Mouse (Mus musculus): Measurements from ENCODE around the gene Tfb1m. TPM values are rescaled to one million over a fixed set of nuclear protein-coding genes. Genes with fewer than 3 reads are reported as not detected.

Gene Tfb1m
- polyA plus RNA-seq, 1 experiment from 2014 or later: 20.3 TPM

- no peak overlapping the region for H3K27ac ChIP-seq (ENCODE audit: low read depth, low read length)
- no peak for DNase-seq (ENCODE audit: low spot score)
- no peaks in the 10 kb centered on the region for H3K4me1 ChIP-seq (replicated peaks; ENCODE audit: control insufficient read depth, insufficient read depth, low read length)
- no peak overlapping the region for H3K4me2 ChIP-seq
- H3K27me3 ChIP-seq (replicated peaks; ENCODE audit: control insufficient read depth, insufficient read depth, low read length): no peaks in the 10 kb centered on the region
- no peak for ATAC-seq (replicated peaks; ENCODE audit: low FRiP score)
- no peaks in the 10 kb centered on the region for H3K9me3 ChIP-seq (ENCODE audit: control insufficient read depth, low read length)
- no peak overlapping the region for H3K9ac ChIP-seq (ENCODE audit: low read depth, low read length)
- 80% methylated on average over 11 of the region's 11 CpGs for WGBS
- no peaks in the 10 kb centered on the region for H3K36me3 ChIP-seq (ENCODE audit: control insufficient read depth, insufficient read depth, low read length)
- H3K4me3 ChIP-seq (ENCODE audit: low read depth, low read length): no peak overlapping the region
These were observed 67.2 kb downstream of the Tfb1m start for GRCm38 (mm10) chr17:3490216-3490895.

DNA sequence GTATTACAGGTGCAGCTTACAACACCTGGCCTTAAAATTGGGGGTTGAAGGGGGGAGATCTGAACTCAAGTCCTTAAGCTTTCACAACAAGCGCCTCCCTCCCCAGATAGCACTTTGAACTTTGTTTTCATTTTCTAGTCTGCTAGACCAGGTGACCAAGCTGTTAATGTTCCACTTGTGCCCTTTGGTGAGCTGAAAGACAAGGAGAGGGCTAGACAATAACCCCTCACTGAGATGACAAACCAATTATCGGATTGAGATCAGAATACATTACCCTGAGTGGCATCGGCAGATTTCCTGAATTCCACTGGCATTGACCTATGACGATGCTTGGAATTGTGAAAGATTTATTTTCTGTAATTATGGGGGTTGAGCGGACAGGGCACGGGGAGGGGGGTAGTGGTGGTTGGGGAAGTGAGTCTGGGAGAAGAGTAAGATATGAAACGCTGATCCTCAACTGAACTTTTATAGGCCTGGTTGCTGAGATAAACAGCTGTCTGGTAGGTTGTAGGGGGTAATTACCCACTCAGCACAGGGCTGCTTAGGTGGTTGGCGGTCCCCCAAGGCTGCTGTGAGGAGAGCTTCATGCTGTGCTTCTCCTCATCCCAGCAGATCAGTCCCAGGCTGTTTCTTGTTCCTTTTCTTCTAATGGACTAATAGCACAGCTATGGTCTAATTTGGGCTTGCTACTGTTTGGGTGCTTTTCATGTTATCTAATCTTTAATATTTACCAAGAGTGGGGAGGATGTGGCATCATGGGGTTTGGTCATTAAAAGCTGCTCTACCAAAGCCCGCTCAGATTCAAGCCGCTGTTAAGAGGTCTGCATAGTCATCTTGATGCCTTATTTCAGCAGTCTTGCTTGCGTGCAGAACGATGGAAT lies 69.6 kb downstream of the Tfb1m start:
- DNase-seq (ENCODE audit: low spot score): no peak

GRCm38 (mm10) chr17:3487211-3487610 lies 70.4 kb downstream of the Tfb1m start:
- no peak for DNase-seq (ENCODE audit: low spot score)
- no peaks in the 10 kb centered on the region for H3K36me3 ChIP-seq (ENCODE audit: control insufficient read depth, insufficient read depth, low read length)
- no peaks in the 10 kb centered on the region for H3K9me3 ChIP-seq (ENCODE audit: control insufficient read depth, low read length)
- H3K27ac ChIP-seq (ENCODE audit: low read depth, low read length): no peak overlapping the region
- H3K4me1 ChIP-seq (replicated peaks; ENCODE audit: control insufficient read depth, insufficient read depth, low read length): no peaks in the 10 kb centered on the region
- no peaks in the 10 kb centered on the region for H3K27me3 ChIP-seq (replicated peaks; ENCODE audit: control insufficient read depth, insufficient read depth, low read length)
- H3K9ac ChIP-seq (ENCODE audit: low read depth, low read length): no peak overlapping the region
- H3K4me3 ChIP-seq (ENCODE audit: low read depth, low read length): no peak overlapping the region
- WGBS: 84% methylated on average over 4 of the region's 4 CpGs
- no peak for ATAC-seq (replicated peaks; ENCODE audit: low FRiP score)
- no peak overlapping the region for H3K4me2 ChIP-seq

More for the DNA sequence above, 69.6 kb downstream of the Tfb1m start:
- Histone ChIP-seq H3K4me2 (no peak overlapping the region), H3K27me3 (replicated peaks; ENCODE audit: control insufficient read depth, insufficient read depth, low read length) (no peaks in the 10 kb centered on the region), H3K4me3 (ENCODE audit: low read depth, low read length) (no peak overlapping the region), H3K9me3 (ENCODE audit: control insufficient read depth, low read length) (no peaks in the 10 kb centered on the region), H3K36me3 (ENCODE audit: control insufficient read depth, insufficient read depth, low read length) (no peaks in the 10 kb centered on the region), H3K27ac (ENCODE audit: low read depth, low read length) (no peak overlapping the region), H3K4me1 (replicated peaks; ENCODE audit: control insufficient read depth, insufficient read depth, low read length) (no peaks in the 10 kb centered on the region), H3K9ac (ENCODE audit: low read depth, low read length) (no peak overlapping the region)
- ATAC-seq (replicated peaks; ENCODE audit: low FRiP score): 0 out of 2 replicates have a peak, but pooled peaks have one; percentile 12
- WGBS: 65% methylated on average over 12 of the region's 12 CpGs

DNA sequence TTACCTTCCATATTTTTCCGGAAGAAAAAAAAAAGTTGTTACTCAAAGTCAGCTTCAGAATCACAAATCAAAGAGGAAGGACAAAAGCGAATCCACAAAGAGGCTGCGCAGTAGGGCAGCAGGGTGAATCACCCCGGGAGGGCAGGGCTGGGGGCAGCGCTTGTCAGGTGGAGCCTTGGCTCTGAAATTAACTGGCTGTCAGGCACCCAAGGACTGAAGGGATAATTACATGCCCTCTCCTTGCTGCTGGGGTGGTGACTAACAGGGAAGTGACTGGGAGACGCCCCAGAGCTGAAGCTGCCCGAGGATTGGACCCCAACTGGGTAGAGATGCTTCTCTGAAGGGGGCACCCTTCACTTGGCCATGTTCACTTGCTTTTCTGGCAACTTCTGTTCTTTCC lies 71.7 kb downstream of the Tfb1m start:
- WGBS: 73% methylated on average over 7 of the region's 7 CpGs
- Histone ChIP-seq H3K27me3 (replicated peaks; ENCODE audit: control insufficient read depth, insufficient read depth, low read length) (no peaks in the 10 kb centered on the region), H3K9ac (ENCODE audit: low read depth, low read length) (no peak overlapping the region), H3K36me3 (ENCODE audit: control insufficient read depth, insufficient read depth, low read length) (no peaks in the 10 kb centered on the region), H3K27ac (ENCODE audit: low read depth, low read length) (no peak overlapping the region), H3K9me3 (ENCODE audit: control insufficient read depth, low read length) (no peaks in the 10 kb centered on the region), H3K4me2 (no peak overlapping the region), H3K4me3 (ENCODE audit: low read depth, low read length) (no peak overlapping the region), H3K4me1 (replicated peaks; ENCODE audit: control insufficient read depth, insufficient read depth, low read length) (no peaks in the 10 kb centered on the region)
- no peak for DNase-seq (ENCODE audit: low spot score)
- ATAC-seq (replicated peaks; ENCODE audit: low FRiP score): no peak

DNA sequence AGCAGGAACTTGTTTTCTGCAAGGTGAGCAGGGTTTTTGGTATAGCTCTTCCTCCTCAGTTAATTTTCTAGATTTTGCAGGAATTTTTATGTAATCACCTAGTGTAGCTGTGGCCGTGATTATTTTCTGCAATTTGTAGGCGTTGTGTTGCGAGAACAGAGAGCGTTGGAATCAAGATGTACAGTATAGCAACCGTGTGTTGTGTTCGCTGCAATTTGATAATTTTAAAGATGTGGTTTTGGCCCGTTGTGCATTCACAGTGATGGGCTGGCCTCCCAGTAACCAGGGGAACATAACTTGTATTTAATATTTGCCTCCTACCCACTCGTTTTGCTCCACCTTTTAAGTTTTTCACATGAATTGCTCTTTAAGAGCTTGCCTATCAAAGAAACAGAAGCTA lies 74.5 kb downstream of the Tfb1m start:
- no peaks in the 10 kb centered on the region for H3K27me3 ChIP-seq (replicated peaks; ENCODE audit: control insufficient read depth, insufficient read depth, low read length)
- no peak for ATAC-seq (replicated peaks; ENCODE audit: low FRiP score)
- H3K4me3 ChIP-seq (ENCODE audit: low read depth, low read length): no peak overlapping the region
- no peak overlapping the region for H3K4me2 ChIP-seq
- whole genome bisulfite sequencing: 82% methylated on average over 8 of the region's 8 CpGs
- no peaks in the 10 kb centered on the region for H3K36me3 ChIP-seq (ENCODE audit: control insufficient read depth, insufficient read depth, low read length)
- H3K27ac ChIP-seq (ENCODE audit: low read depth, low read length): no peak overlapping the region
- H3K9me3 ChIP-seq (ENCODE audit: control insufficient read depth, low read length): no peaks in the 10 kb centered on the region
- no peak for DNase-seq (ENCODE audit: low spot score)
- H3K9ac ChIP-seq (ENCODE audit: low read depth, low read length): no peak overlapping the region
- H3K4me1 ChIP-seq (replicated peaks; ENCODE audit: control insufficient read depth, insufficient read depth, low read length): no peaks in the 10 kb centered on the region

GRCm38 (mm10) chr17:3481576-3482575 lies 75.7 kb downstream of the Tfb1m start:
- Histone ChIP-seq H3K4me3 (ENCODE audit: low read depth, low read length) (no peak overlapping the region), H3K27me3 (replicated peaks; ENCODE audit: control insufficient read depth, insufficient read depth, low read length) (no peaks in the 10 kb centered on the region), H3K36me3 (ENCODE audit: control insufficient read depth, insufficient read depth, low read length) (no peaks in the 10 kb centered on the region), H3K4me2 (no peak overlapping the region), H3K27ac (ENCODE audit: low read depth, low read length) (no peak overlapping the region), H3K9me3 (ENCODE audit: control insufficient read depth, low read length) (no peaks in the 10 kb centered on the region), H3K4me1 (replicated peaks; ENCODE audit: control insufficient read depth, insufficient read depth, low read length) (no peaks in the 10 kb centered on the region), H3K9ac (ENCODE audit: low read depth, low read length) (no peak overlapping the region)
- no peak for ATAC-seq (replicated peaks; ENCODE audit: low FRiP score)
- DNase-seq (ENCODE audit: low spot score): no peak
- 62% methylated on average over 7 of the region's 7 CpGs for WGBS

DNA sequence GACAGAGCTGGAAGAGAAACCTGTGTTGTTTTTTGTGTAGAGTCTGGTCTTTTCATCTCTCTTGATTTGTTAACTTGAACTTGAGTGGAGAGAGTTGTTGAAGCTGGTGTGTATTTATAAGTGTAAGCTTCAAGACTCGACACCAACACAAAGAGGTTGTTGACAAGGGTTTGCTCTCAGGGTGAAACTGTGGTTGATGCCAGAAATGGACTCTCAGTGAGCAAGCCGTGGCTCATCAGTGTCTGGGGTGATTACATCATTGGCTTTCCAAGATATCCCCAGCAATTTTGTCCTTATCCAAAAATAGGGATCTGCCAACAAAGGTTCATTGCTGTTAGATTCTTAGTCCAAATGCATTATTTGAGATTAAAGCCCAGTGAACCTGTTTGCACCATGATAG lies 81.0 kb downstream of the Tfb1m start:
- WGBS: 80% methylated on average over 2 of the region's 2 CpGs
- no peak overlapping the region for H3K9ac ChIP-seq (ENCODE audit: low read depth, low read length)
- ATAC-seq (replicated peaks; ENCODE audit: low FRiP score): no peak
- DNase-seq (ENCODE audit: low spot score): no peak
- no peak overlapping the region for H3K27ac ChIP-seq (ENCODE audit: low read depth, low read length)
- no peaks in the 10 kb centered on the region for H3K4me1 ChIP-seq (replicated peaks; ENCODE audit: control insufficient read depth, insufficient read depth, low read length)
- H3K27me3 ChIP-seq (replicated peaks; ENCODE audit: control insufficient read depth, insufficient read depth, low read length): no peaks in the 10 kb centered on the region
- no peak overlapping the region for H3K4me2 ChIP-seq
- no peaks in the 10 kb centered on the region for H3K9me3 ChIP-seq (ENCODE audit: control insufficient read depth, low read length)
- no peaks in the 10 kb centered on the region for H3K36me3 ChIP-seq (ENCODE audit: control insufficient read depth, insufficient read depth, low read length)
- H3K4me3 ChIP-seq (ENCODE audit: low read depth, low read length): no peak overlapping the region

DNA sequence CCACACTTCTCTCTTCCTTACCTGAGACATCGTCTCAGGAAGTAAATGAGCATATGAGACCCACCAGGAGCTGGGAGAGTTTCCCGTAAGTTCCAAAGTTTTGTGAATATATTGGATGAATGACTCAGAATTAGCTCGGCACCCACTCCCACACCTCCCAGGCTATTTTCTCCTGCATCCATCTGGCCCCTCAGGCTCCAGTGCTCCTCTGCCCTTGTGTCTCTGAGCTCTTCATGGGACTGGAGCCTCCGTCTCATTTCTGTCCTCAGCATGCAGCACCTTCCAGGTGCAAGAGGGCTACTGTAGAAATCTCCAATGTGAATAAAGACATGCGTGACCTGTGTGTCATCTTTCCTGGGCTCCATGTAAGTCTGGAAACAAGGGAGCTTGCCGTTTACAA lies 85.6 kb downstream of the Tfb1m start:
- 75% methylated on average over 6 of the region's 6 CpGs for WGBS
- Histone ChIP-seq H3K4me3 (ENCODE audit: low read depth, low read length) (no peak overlapping the region), H3K9me3 (ENCODE audit: control insufficient read depth, low read length) (no peaks in the 10 kb centered on the region), H3K36me3 (ENCODE audit: control insufficient read depth, insufficient read depth, low read length) (no peaks in the 10 kb centered on the region), H3K9ac (ENCODE audit: low read depth, low read length) (no peak overlapping the region), H3K27ac (ENCODE audit: low read depth, low read length) (no peak overlapping the region), H3K27me3 (replicated peaks; ENCODE audit: control insufficient read depth, insufficient read depth, low read length) (no peaks in the 10 kb centered on the region), H3K4me2 (no peak overlapping the region), H3K4me1 (replicated peaks; ENCODE audit: control insufficient read depth, insufficient read depth, low read length) (no peaks in the 10 kb centered on the region)
- ATAC-seq (replicated peaks; ENCODE audit: low FRiP score) (no peak), DNase-seq (ENCODE audit: low spot score) (no peak)

All from liver, embryonic 11.5 days (tissue).